Mouse (Mus musculus): ENCODE data around the gene Tnip1. TPM values are rescaled to one million over a fixed set of nuclear protein-coding genes. Genes with fewer than 3 reads are reported as not detected.

Gene Tnip1
- polyA plus RNA-seq, 1 experiment, result 47.2 TPM

- no peak for DNase-seq
- Histone ChIP-seq H3K4me3 (replicated peaks; ENCODE audit: extremely low read depth, low read depth, low read length) (no peak overlapping the region), H3K4me1 (ENCODE audit: control insufficient read depth, insufficient read depth, low read length) (no peaks in the 10 kb centered on the region)
- TF ChIP-seq POLR2A (IDR thresholded peaks at IDR 0.05; ENCODE audit: borderline replicate concordance, extremely low read depth, low read depth, low read length), result no peak
- WGBS, result 69% methylated on average over 3 of the region's 3 CpGs
Measured at GRCm38 (mm10) chr11:54944702-54945101, 18.0 kb downstream of the Tnip1 start.

GRCm38 (mm10) chr11:54940056-54940455 is 22.7 kb downstream of the Tnip1 start:
- WGBS, result 74% methylated on average over 7 of the region's 7 CpGs
- Histone ChIP-seq H3K4me1 (ENCODE audit: control insufficient read depth, insufficient read depth, low read length) (peaks cover 2% of the 10 kb centered on the region; the same call in 1 of the 2 replicates), H3K4me3 (replicated peaks; ENCODE audit: extremely low read depth, low read depth, low read length) (no peak overlapping the region)
- no peak for DNase-seq
- TF ChIP-seq POLR2A (IDR thresholded peaks at IDR 0.05; ENCODE audit: borderline replicate concordance, extremely low read depth, low read depth, low read length) (no peak), CTCF (IDR thresholded peaks at IDR 0.05; ENCODE audit: insufficient read depth, low read length) (no peak)

- DNase-seq, result no peak
- no peak overlapping the region for H3K4me3 ChIP-seq (replicated peaks; ENCODE audit: extremely low read depth, low read depth, low read length)
- 86% methylated on average over 8 of the region's 8 CpGs for WGBS
- TF ChIP-seq POLR2A (IDR thresholded peaks at IDR 0.05; ENCODE audit: borderline replicate concordance, extremely low read depth, low read depth, low read length) (no peak), CTCF (IDR thresholded peaks at IDR 0.05; ENCODE audit: insufficient read depth, low read length) (no peak)
- peaks cover 2% of the 10 kb centered on the region; the same call in 1 of the 2 replicates for H3K4me1 ChIP-seq (ENCODE audit: control insufficient read depth, insufficient read depth, low read length)
Measured at GRCm38 (mm10) chr11:54939501-54939900, 23.2 kb downstream of the Tnip1 start.

GRCm38 (mm10) chr11:54936771-54937140 is 26.0 kb downstream of the Tnip1 start:
- peaks cover 2% of the 10 kb centered on the region; the same call in 1 of the 2 replicates for H3K4me1 ChIP-seq (ENCODE audit: control insufficient read depth, insufficient read depth, low read length)
- TF ChIP-seq POLR2A (IDR thresholded peaks at IDR 0.05; ENCODE audit: borderline replicate concordance, extremely low read depth, low read depth, low read length) (no peak), CTCF (IDR thresholded peaks at IDR 0.05; ENCODE audit: insufficient read depth, low read length) (no peak)
- DNase-seq, result no peak
- H3K4me3 ChIP-seq (replicated peaks; ENCODE audit: extremely low read depth, low read depth, low read length), result no peak overlapping the region
- whole genome bisulfite sequencing, result 71% methylated on average over 3 of the region's 3 CpGs

GRCm38 (mm10) chr11:54936035-54936770 is 26.5 kb downstream of the Tnip1 start:
- TF ChIP-seq CTCF (IDR thresholded peaks at IDR 0.05; ENCODE audit: insufficient read depth, low read length) (no peak), POLR2A (IDR thresholded peaks at IDR 0.05; ENCODE audit: borderline replicate concordance, extremely low read depth, low read depth, low read length) (no peak)
- DNase-seq, result peak; percentile 58

GRCm38 (mm10) chr11:54934198-54934597 is 28.5 kb downstream of the Tnip1 start:
- DNase-seq, result no peak
- 83% methylated on average over 7 of the region's 7 CpGs for WGBS
- Histone ChIP-seq H3K4me1 (ENCODE audit: control insufficient read depth, insufficient read depth, low read length) (peaks cover 3% of the 10 kb centered on the region; the same call in 1 of the 2 replicates), H3K4me3 (replicated peaks; ENCODE audit: extremely low read depth, low read depth, low read length) (no peak overlapping the region)
- TF ChIP-seq POLR2A (IDR thresholded peaks at IDR 0.05; ENCODE audit: borderline replicate concordance, extremely low read depth, low read depth, low read length), result no peak
- no peak for TF ChIP-seq CTCF (IDR thresholded peaks at IDR 0.05; ENCODE audit: insufficient read depth, low read length)

More at GRCm38 (mm10) chr11:54936035-54936770, 26.5 kb downstream of the Tnip1 start:
- peaks cover 2% of the 10 kb centered on the region; the same call in 1 of the 2 replicates for H3K4me1 ChIP-seq (ENCODE audit: control insufficient read depth, insufficient read depth, low read length)
- 42% methylated on average over 12 of the region's 12 CpGs for WGBS
- H3K4me3 ChIP-seq (replicated peaks; ENCODE audit: extremely low read depth, low read depth, low read length), result no peak overlapping the region

GRCm38 (mm10) chr11:54932540-54932939 is 30.2 kb downstream of the Tnip1 start:
- TF ChIP-seq POLR2A (IDR thresholded peaks at IDR 0.05; ENCODE audit: borderline replicate concordance, extremely low read depth, low read depth, low read length) (no peak), CTCF (IDR thresholded peaks at IDR 0.05; ENCODE audit: insufficient read depth, low read length) (no peak)
- Histone ChIP-seq H3K4me1 (ENCODE audit: control insufficient read depth, insufficient read depth, low read length) (peaks cover 4% of the 10 kb centered on the region; the same call in 1 of the 2 replicates), H3K4me3 (replicated peaks; ENCODE audit: extremely low read depth, low read depth, low read length) (no peak overlapping the region)
- no peak for DNase-seq
- 90% methylated on average over 6 of the region's 6 CpGs for WGBS

GRCm38 (mm10) chr11:54931405-54932093 is 31.2 kb downstream of the Tnip1 start:
- peak; percentile 53 for DNase-seq
- 69% methylated on average over 5 of the region's 5 CpGs for WGBS
- Histone ChIP-seq H3K4me3 (replicated peaks; ENCODE audit: extremely low read depth, low read depth, low read length) (no peak overlapping the region), H3K4me1 (ENCODE audit: control insufficient read depth, insufficient read depth, low read length) (0 out of 2 replicates have a peak, but pooled peaks cover 2% of the 10 kb centered on the region)
- TF ChIP-seq CTCF (IDR thresholded peaks at IDR 0.05; ENCODE audit: insufficient read depth, low read length), result peak; percentile 78
- TF ChIP-seq POLR2A (IDR thresholded peaks at IDR 0.05; ENCODE audit: borderline replicate concordance, extremely low read depth, low read depth, low read length), result no peak

GRCm38 (mm10) chr11:54930318-54930979 is 32.3 kb downstream of the Tnip1 start:
- no peak for TF ChIP-seq POLR2A (IDR thresholded peaks at IDR 0.05; ENCODE audit: borderline replicate concordance, extremely low read depth, low read depth, low read length)
- peak; percentile 80 for TF ChIP-seq CTCF (IDR thresholded peaks at IDR 0.05; ENCODE audit: insufficient read depth, low read length)
- no peak overlapping the region for H3K4me3 ChIP-seq (replicated peaks; ENCODE audit: extremely low read depth, low read depth, low read length)
- WGBS, result 60% methylated on average over 7 of the region's 7 CpGs
- peak; percentile 48 for DNase-seq
- 0 out of 2 replicates have a peak, but pooled peaks cover 2% of the 10 kb centered on the region for H3K4me1 ChIP-seq (ENCODE audit: control insufficient read depth, insufficient read depth, low read length)
